Mouse (Mus musculus): ENCODE measurements around the gene Rpl29.
A peak's percentile ranks its signal among the peaks of the same experiment; 100 is the strongest.

Gene Rpl29

GRCm38 (mm10) chr9:106454888-106455681, 25.8 kb downstream of the Rpl29 start:
- DNase-seq (ENCODE audit: low spot score in 2 of 2) = no peak

GRCm38 (mm10) chr9:106456325-106457162, 27.3 kb downstream of the Rpl29 start:
- DNase-seq (ENCODE audit: low spot score in 2 of 2) = no peak

GRCm38 (mm10) chr9:106457163-106457559, 27.9 kb downstream of the Rpl29 start:
- DNase-seq (ENCODE audit: low spot score in 2 of 2) = no peak

GRCm38 (mm10) chr9:106457920-106458319, 28.7 kb downstream of the Rpl29 start:
- no peak for DNase-seq (ENCODE audit: low spot score in 2 of 2)

GRCm38 (mm10) chr9:106459946-106460345, 30.7 kb downstream of the Rpl29 start:
- DNase-seq (ENCODE audit: low spot score in 2 of 2) = no peak

GRCm38 (mm10) chr9:106460401-106461025, 31.3 kb downstream of the Rpl29 start:
- no peak for DNase-seq (ENCODE audit: low spot score in 2 of 2)

- no peak for DNase-seq (ENCODE audit: low spot score in 2 of 2)
These were observed 31.8 kb downstream of the Rpl29 start for GRCm38 (mm10) chr9:106461026-106461415.

- no peak for DNase-seq (ENCODE audit: low spot score in 2 of 2)
These were observed 32.6 kb downstream of the Rpl29 start for GRCm38 (mm10) chr9:106461641-106462429.

GRCm38 (mm10) chr9:106462430-106462800, 33.2 kb downstream of the Rpl29 start:
- no peak for DNase-seq (ENCODE audit: low spot score in 2 of 2)

GRCm38 (mm10) chr9:106463122-106464063, 34.1 kb downstream of the Rpl29 start:
- no peak for DNase-seq (ENCODE audit: low spot score in 2 of 2)

GRCm38 (mm10) chr9:106464751-106465541, 35.7 kb downstream of the Rpl29 start:
- DNase-seq (ENCODE audit: low spot score in 2 of 2) = peak; percentile 37 to 40

GRCm38 (mm10) chr9:106465571-106466200, 36.4 kb downstream of the Rpl29 start, which contains the start of gene Gpr62:
TSS of gene Gpr62 (minus strand) at chr9:106465938.
- no peak for DNase-seq (ENCODE audit: low spot score in 2 of 2)

- DNase-seq (ENCODE audit: low spot score in 2 of 2) = no peak
These were observed 37.5 kb downstream of the Rpl29 start for GRCm38 (mm10) chr9:106466721-106467120.

GRCm38 (mm10) chr9:106467746-106468145, 38.5 kb downstream of the Rpl29 start:
- no peak for DNase-seq (ENCODE audit: low spot score in 2 of 2)

GRCm38 (mm10) chr9:106469317-106469716, 40.1 kb downstream of the Rpl29 start:
- DNase-seq (ENCODE audit: low spot score in 2 of 2) = peak in 1 of 2 experiments; percentile 33

- no peak for DNase-seq (ENCODE audit: low spot score in 2 of 2)
These were observed 40.5 kb downstream of the Rpl29 start for GRCm38 (mm10) chr9:106469776-106470175.

GRCm38 (mm10) chr9:106470991-106471750, 41.9 kb downstream of the Rpl29 start:
- DNase-seq (ENCODE audit: low spot score in 2 of 2) = no peak

GRCm38 (mm10) chr9:106471892-106472291, 42.6 kb downstream of the Rpl29 start:
- DNase-seq (ENCODE audit: low spot score in 2 of 2) = no peak
